Mouse (Mus musculus) spleen, adult 2 months (tissue): ENCODE measurements around the gene Rfxap. TPM values are rescaled to one million over a fixed set of nuclear protein-coding genes. Genes with fewer than 3 reads are reported as not detected.
"Not testable (repeated sequence)": the region's sequence is repeated elsewhere in the genome, so short reads cannot be mapped to it uniquely, and the experiment has no call there.

Source experiments
- DNase-seq, 2 experiments: peaks; one replicate each; pipeline versions ENCODE4 v3.0.0 to v3.0.0-alpha.2; 2012 to 2021; ENCODE audit warnings: low spot score in 2 of 2, low read depth in 1 of 2
- H3K27ac ChIP-seq: fragments of 200-500 bp; 2 replicates; pipeline ENCODE4 v1.5.1; 2012; ENCODE audit warnings: low read length, inconsistent platforms; ENCODE audit not compliant: insufficient read depth
- H3K27me3 ChIP-seq: fragments of 200-500 bp; 2 replicates; pipeline ENCODE4 v1.6.1; 2012; ENCODE audit warnings: mild to moderate bottlenecking, moderate library complexity, low read length, inconsistent platforms; ENCODE audit not compliant: control insufficient read depth, insufficient read depth
- H3K36me3 ChIP-seq: fragments of 200-500 bp; 2 replicates; pipeline ENCODE4 v1.6.1; 2012; ENCODE audit warnings: mild to moderate bottlenecking, low read length, inconsistent platforms; ENCODE audit not compliant: control insufficient read depth, insufficient read depth
- H3K4me1 ChIP-seq: fragments of 200-500 bp; 2 replicates; pipeline ENCODE4 v1.6.1; 2011; ENCODE audit warnings: inconsistent platforms; ENCODE audit not compliant: control insufficient read depth, insufficient read depth, insufficient read length
- H3K4me3 ChIP-seq: fragments of 200-500 bp; 2 replicates; pipeline ENCODE4 v1.5.1; 2011; ENCODE audit warnings: mild to moderate bottlenecking, inconsistent platforms; ENCODE audit not compliant: insufficient read depth, insufficient read length; ENCODE audit errors: extremely low read depth
- CTCF ChIP-seq: fragments of 200-500 bp; IDR thresholded peaks from 2 replicates; pipeline ENCODE4 v1.5.1; 2011; ENCODE audit warnings: mild to moderate bottlenecking, inconsistent platforms; ENCODE audit not compliant: insufficient read depth, insufficient read length, insufficient replicate concordance; ENCODE audit errors: extremely low read depth
- POLR2A ChIP-seq: fragments of 200-500 bp; IDR thresholded peaks from 2 replicates; pipeline ENCODE4 v1.6.1; 2011; ENCODE audit warnings: low read depth, low read length, inconsistent platforms
- WGBS: fragments of 180-500 bp; shearing (Covaris S2); methylation state at CpG from one replicate; pipeline ENCODE4 v1.1.7; 2018; 5-methylcytosine and 5-hydroxymethylcytosine counted together
- polyA plus RNA-seq: library from polyadenylated mRNA; depleted of rRNA; stranded (reverse); fragments of >200 nt; gene quantifications from 2 replicates; pipeline ENCODE4 v1.2.3, GENCODE M21; 2012

The Rfxap gene
- polyA plus RNA-seq, 1 experiment, result 18.4 TPM

GRCm38 (mm10) chr3:54766034-54766433 lies 41.6 kb downstream of the Rfxap start:
- H3K4me3 ChIP-seq, result no peak overlapping the region
- H3K36me3 ChIP-seq, result no peaks in the 10 kb centered on the region
- no peaks in the 10 kb centered on the region for H3K27me3 ChIP-seq
- H3K4me1 ChIP-seq, result no peaks in the 10 kb centered on the region
- H3K27ac ChIP-seq, result no peak overlapping the region
- DNase-seq, result no peak
- TF ChIP-seq POLR2A (no peak), CTCF (no peak)
- 84% methylated on average over 14 of the region's 14 CpGs for WGBS

- DNase-seq, H3K27me3 ChIP-seq, H3K27ac ChIP-seq, H3K36me3 ChIP-seq, H3K4me1 ChIP-seq, H3K4me3 ChIP-seq: not testable (repeated sequence)
- 89% methylated on average over 6 of the region's 6 CpGs for WGBS
Measured at GRCm38 (mm10) chr3:54765521-54765920, 42.1 kb downstream of the Rfxap start.

DNA sequence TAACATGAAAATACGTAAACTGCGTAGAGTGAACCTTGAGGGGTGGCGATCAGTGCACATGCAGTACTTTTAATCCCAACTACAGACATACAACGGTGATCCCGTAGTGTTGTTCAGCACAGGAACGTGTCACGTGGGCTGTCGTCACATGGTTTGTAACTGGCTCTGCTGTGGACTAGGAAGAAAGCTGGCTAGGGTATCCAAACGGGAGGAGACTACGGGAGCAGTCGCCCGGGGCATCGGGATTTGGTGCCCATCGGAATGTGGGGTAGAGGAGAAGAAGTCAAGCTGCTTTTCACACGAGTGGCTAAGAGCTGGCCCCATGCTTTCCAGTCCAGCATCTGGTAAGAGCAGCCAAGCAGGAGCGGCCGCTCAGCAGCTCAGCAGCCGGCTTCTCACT lies 43.2 kb downstream of the Rfxap start:
- H3K4me3 ChIP-seq, result no peak overlapping the region
- DNase-seq, result no peak

GRCm38 (mm10) chr3:54761258-54761657 lies 46.3 kb downstream of the Rfxap start:
- Histone ChIP-seq H3K36me3 (no peaks in the 10 kb centered on the region), H3K27me3 (peaks cover 3% of the 10 kb centered on the region; the same call in 1 of the 2 replicates), H3K27ac (no peak overlapping the region), H3K4me3 (no peak overlapping the region), H3K4me1 (no peaks in the 10 kb centered on the region)
- TF ChIP-seq POLR2A (no peak), CTCF (no peak)
- no peak for DNase-seq
- 86% methylated on average over 1 of the region's 1 CpGs for WGBS

More for the DNA sequence above, 43.2 kb downstream of the Rfxap start:
- no peaks in the 10 kb centered on the region for H3K27me3 ChIP-seq
- H3K36me3 ChIP-seq, result no peaks in the 10 kb centered on the region
- WGBS, result 88% methylated on average over 18 of the region's 18 CpGs
- TF ChIP-seq POLR2A, result no peak
- no peak for TF ChIP-seq CTCF
- H3K4me1 ChIP-seq, result no peaks in the 10 kb centered on the region
- H3K27ac ChIP-seq, result no peak overlapping the region

DNA sequence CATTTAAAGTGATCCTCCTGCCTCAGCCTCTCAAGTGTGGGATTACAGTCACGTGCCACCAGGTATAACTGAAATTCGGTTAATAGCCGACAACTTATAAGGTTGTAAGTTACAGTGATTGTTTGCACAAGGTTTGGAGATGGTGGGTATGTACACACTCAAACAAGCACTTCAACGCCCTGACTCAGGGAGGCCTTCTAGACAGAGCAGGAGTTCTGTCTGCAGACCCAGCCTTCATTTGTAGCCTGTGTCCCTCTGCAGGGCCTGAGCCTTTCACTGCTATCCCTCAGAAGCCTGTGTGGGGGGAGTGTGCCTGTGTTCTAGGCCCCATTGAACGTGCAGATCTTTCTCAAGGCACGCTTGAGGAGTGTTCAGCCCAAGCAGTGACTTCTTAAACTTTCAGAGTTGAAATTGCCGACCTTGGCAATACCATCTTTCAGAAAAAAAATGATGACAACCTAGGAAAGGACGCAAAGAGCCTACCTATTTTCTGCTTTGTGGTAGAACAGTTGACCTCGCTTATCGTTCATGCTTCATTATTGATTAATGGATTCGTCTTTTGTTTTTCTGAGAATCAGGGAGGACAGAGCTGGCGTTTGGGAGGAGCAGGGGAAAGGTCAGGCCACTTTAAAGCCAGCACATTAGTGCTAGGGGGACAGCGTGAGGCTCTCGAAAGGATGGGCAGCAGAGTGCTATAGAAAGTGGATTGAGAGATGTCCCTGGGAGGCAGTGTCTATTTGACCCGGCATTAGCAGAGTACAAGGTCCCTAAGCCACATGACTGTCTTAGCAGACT lies 47.1 kb downstream of the Rfxap start:
- WGBS, result 88% methylated on average over 15 of the region's 15 CpGs
- DNase-seq, result no peak
- Histone ChIP-seq H3K4me1 (no peaks in the 10 kb centered on the region), H3K36me3 (no peaks in the 10 kb centered on the region), H3K4me3 (no peak overlapping the region), H3K27ac (no peak overlapping the region), H3K27me3 (peaks cover 7% of the 10 kb centered on the region; the same call in 1 of the 2 replicates)
- TF ChIP-seq POLR2A (no peak), CTCF (no peak)

- Histone ChIP-seq H3K36me3 (no peaks in the 10 kb centered on the region), H3K4me3 (no peak overlapping the region), H3K4me1 (no peaks in the 10 kb centered on the region; the same call in 1 of the 2 replicates), H3K27me3 (peaks cover 10% of the 10 kb centered on the region), H3K27ac (no peak overlapping the region)
- WGBS, result 84% methylated on average over 9 of the region's 9 CpGs
- TF ChIP-seq CTCF, result no peak
- TF ChIP-seq POLR2A, result no peak
- DNase-seq, result no peak
Measured at GRCm38 (mm10) chr3:54759211-54759610, 48.4 kb downstream of the Rfxap start.

GRCm38 (mm10) chr3:54757446-54757845 lies 50.1 kb downstream of the Rfxap start:
- no peak for TF ChIP-seq CTCF
- no peak for TF ChIP-seq POLR2A
- H3K36me3 ChIP-seq, result no peaks in the 10 kb centered on the region
- H3K4me1 ChIP-seq, result no peaks in the 10 kb centered on the region; the same call in 1 of the 2 replicates
- H3K27ac ChIP-seq, result no peak overlapping the region
- no peak overlapping the region for H3K4me3 ChIP-seq
- no peak for DNase-seq
- WGBS, result 91% methylated on average over 8 of the region's 8 CpGs
- H3K27me3 ChIP-seq, result peaks cover 10% of the 10 kb centered on the region
